Mouse (Mus musculus): ENCODE measurements around the gene Gldn.

Gldn gene

DNA sequence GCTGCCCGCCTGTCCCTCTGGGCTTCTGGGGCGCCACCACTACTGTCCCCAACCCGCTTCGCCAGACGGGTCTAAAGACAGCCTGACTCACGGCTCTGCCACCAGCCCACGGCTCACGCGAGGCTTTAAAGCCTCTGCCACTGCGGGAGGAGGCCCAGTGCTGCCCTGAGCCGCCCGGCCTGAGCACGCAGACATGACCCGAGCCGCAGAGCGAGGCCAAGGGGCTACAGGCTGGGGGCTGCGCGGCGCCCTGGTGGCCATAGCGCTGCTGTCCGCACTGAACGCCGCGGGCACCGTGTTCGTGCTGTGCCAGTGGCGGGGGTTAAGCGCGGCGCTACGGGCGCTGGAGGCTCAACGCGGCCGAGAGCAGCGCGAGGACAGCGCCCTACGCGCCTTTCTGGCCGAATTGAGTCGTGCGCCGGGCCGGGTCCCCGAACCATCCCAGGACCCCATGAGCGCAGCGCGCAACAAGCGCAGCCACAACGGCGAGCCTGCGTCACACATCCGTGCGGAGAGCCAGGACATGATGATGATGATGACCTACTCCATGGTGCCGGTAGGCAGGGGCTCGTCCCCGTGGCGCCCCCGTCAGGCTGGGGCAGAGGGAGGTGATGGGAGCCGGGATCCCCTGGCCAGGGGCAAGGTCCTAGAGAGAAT, at the start of gene Gldn:
Gldn (plus strand) TSS at position 156 of the 657 bp plus-strand sequence.
- DNase-seq (ENCODE audit: low read depth, low spot score) = no peak

DNA sequence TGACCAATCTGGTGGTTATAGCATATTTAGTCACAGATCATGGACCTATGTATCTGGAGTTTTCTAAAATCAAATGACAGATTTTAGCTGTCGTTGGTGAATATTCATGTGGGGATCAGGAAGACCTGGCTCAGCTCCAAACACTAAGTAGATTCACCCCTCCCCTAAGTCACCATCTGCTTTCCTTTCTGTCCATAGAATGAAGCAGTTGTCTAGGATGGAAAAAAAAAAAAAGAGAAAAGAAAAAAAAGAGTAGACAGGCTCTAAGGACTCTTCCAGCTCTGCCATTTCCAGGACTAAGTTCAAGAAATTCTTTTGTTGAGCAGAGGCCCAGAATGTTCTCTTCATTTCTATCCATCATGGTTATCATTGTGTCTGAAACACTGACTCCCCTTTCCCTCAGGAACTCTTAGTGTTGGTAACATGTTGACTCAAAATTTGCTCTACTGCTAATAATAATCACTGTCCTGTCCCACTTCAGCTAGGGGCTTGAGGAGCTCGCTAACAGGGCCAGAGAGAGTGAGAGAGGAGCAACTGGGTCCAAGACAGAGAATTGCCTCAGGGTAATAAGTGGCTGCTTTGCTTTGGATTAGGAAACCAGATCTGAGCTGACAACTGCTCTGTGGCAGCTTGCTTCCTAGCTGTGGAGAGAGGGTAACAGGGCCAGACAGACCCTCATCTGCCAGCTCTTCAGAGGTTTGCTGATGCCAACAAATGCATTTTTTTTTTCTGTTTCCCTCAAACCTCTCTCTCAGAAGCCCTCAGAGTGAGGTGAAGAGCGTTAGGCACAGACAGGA, 41.2 kb upstream of the Gldn start:
- DNase-seq (ENCODE audit: low read depth, low spot score) = peak; percentile 16

DNA sequence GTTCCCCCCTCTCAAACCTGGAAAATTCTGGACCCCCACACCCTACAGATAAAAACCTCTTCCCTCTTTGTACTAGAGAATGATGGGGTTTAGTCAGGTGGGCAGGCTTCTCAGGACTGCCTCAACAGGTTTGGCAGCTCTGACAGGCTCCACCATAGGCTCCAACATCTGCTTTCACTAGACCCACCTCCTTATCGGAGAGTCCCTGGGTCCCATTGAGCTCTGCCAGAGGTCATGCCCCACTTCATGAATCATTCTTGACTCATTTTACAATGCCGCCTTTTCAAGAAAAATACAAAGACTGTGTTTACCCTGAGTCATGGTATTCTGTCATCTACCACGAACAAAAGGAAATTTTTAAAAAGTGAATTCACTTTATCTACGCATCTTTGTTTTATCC, 21.5 kb upstream of the Gldn start:
- no peak for DNase-seq (ENCODE audit: low read depth, low spot score)

DNA sequence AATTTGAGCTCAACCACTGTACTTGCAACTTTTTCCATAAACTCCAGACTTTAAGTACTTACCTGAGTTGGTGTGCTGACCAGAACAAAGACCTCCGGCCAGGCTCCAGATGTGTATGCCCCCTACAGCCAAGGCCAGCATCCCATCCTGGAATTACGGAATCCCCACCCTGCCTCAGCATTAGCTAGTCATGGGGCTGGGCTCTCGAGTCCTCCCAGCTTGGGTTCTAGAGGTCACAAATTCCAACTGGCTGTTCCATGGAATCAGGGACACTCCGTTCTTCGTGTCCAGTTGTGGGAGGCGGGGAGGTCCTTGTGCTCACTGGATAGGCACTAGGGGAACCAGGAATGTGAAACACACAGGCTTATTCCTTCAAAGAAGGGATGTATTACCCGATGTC, 18.3 kb upstream of the Gldn start, which contains the start of gene Cyp19a1:
Cyp19a1 (minus strand) TSS at position 101 of the 400 bp plus-strand sequence.
- no peak for DNase-seq (ENCODE audit: low read depth, low spot score)

DNA sequence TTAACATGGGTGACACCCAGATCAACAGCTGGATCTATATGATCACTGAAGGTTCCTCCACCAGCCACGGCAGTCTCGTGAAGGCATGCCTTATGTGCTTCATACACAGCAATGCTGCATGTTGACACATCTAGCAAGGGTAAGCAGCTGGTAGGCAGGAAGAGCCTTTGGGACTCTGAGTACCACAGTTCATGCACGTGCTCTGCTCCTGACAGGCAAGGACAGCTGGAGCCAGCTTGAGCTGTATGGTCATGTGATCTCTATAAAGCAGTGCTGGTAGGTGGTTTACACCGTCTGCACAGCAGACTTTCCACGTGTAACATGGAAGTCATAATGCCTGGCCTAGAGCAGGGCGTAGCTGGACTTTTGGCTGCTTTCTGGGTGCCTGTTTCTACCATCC, 16.3 kb upstream of the Gldn start:
- DNase-seq (ENCODE audit: low read depth, low spot score) = no peak

DNA sequence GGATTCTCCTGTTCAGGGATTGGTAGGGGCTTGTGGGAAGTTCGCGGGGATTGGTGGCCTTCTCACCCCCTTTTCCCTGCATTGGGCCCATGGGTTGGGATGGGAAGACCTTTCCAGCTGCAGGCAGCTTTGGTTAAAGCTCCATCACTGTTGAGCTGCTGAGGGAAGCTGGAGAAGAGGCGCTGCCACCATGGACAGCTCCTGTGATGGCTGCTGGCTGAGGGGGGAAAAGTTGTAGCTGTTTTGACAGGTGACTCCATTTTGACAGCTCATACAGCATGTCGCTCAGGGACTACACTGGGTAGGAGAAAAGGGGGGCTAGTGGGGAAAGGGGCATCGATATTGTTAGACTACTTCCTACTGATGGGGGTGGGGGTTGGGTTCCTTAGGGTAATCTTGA, 15.4 kb upstream of the Gldn start:
- DNase-seq (ENCODE audit: low read depth, low spot score) = no peak

DNA sequence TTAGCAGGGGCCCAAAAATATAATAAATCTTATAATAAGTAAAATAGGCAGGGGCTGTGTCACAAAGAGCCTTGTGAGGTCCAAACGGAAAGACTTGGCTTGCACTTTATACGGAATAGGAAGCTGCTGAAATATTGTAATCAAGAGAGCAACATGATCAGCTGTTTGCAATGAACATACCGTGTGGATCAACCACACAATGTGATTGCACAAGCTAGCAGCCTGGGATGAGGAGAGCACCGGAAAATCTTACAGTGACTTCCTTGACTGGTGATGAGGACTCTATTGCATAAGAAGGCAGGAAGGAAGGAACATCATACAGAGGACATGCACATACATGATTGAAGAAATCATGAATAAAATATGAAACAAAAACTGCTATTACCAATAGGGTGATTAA, 11.0 kb upstream of the Gldn start:
- DNase-seq (ENCODE audit: low read depth, low spot score) = no peak

DNA sequence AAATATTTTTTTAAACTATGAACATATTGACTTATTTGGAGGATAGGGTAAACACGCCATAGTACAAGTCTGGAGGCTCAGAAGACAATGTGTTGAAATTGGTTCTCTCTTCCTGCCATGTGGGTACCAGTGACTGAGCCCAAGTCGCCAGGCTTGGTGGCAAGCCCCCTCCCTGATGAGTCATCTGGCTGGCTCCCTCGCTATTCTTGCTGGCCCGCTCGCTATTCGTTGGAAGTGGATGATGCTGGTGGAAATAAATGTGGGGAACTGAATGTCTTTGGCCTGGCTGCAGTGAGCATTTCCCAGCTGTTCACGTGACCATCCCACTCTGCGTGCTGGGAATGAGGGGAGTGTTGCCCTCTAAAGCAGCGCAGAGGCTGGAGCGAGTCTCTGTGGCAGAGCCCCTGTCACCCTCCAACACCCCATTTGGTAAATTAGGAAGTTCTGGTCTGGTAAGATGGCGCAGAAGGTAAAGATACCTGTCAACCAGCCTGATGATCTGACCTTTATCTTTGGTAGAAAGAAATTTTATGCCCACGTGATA, 7.2 kb upstream of the Gldn start:
- DNase-seq (ENCODE audit: low read depth, low spot score) = no peak

DNA sequence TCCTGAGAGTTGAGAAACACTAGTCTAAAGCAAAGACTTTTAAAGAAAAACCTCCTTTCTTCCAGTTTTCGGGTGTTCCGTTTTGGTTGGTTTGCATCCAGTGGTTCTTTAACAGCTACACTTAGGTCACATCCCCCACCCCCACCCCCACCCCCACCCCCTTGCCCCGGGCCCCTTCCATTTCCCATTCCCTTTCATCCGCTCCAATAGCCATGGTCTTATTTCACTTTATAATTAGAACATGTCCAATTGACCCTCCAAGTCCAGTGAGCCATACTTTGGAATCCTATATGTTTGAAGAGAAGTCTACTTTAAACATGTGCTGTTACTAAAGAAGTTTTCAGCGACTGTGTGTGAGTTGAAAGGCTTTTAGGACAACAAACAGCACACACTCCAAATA, 1.5 kb downstream of the Gldn start:
- no peak for DNase-seq (ENCODE audit: low read depth, low spot score)

DNA sequence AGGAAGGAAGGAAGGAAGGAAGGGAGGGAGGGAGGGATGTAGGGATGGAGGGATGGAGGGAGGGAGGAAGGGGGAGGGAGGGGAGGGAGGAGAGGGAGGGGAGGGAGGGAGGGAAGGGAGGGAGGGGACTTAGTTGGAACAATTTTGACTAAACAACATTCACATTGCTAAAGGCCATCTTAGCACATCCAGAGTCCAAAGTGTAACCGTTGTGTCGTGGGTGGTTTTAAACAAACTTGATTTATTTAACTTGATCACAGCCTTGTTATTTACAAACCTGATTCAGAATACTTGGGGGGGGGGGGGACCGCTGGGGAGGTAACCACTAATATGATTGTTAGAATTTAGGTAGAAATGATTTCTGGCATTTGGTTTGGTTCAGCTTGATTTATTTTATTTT, 13.1 kb downstream of the Gldn start:
- no peak for DNase-seq (ENCODE audit: low read depth, low spot score)

DNA sequence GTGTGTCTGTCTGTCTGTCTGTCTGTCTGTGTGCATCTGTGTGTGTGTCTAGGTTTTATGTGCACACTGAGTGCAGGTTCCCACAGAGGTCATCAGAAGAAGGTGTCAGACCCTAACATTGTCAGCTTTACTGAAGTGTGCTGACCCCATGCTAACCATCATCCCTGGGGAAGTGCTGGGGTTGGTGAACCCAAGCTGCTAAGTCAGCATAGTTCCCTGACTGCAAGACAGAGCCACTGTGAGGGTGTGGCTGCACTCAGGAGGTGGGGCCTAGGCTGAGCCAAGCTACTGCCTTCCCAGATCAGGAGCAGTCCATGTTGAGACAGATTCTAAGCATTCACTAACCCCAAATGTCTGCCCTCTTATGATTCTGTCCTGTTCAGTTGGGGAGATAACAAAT, 13.5 kb downstream of the Gldn start:
- DNase-seq (ENCODE audit: low read depth, low spot score) = no peak

DNA sequence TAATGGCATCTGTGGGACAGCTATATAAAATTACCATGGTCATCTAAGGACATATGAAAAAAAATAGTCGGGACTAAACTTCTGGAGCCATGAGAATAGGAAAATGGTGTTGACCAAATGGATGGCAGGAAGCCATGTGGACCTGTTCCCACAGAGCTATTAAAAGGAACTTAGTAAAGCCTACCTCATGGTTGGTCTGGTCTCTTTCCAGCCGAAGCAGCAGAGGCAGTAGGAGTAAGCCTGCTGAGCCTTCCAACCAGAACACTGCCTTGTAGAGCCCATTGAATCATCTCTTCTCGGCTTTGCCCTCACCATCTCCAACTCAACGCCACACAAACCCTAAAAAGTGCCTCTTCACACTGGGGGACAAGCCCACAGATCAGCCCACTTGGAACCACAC, 15.0 kb downstream of the Gldn start:
- DNase-seq (ENCODE audit: low read depth, low spot score) = no peak

DNA sequence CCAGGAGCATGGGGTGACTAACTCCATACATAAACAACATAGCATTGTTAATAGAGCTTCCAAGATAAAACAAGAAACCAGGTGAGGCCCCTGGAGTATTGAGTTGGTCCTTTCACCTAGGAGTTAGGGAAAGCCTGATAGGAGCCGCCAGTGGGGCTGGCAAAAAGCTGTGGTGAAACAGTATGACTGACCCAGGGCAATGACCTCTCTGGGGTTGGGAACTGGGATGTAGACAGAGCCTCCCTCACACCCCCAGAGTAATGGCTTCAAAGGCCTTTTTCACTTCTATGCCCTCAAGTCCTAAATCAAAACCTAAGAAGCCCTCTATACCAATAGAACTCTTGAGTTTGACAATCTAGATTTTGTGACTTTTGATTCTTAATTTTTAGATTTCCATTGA, 21.9 kb downstream of the Gldn start:
- DNase-seq (ENCODE audit: low read depth, low spot score) = no peak

DNA sequence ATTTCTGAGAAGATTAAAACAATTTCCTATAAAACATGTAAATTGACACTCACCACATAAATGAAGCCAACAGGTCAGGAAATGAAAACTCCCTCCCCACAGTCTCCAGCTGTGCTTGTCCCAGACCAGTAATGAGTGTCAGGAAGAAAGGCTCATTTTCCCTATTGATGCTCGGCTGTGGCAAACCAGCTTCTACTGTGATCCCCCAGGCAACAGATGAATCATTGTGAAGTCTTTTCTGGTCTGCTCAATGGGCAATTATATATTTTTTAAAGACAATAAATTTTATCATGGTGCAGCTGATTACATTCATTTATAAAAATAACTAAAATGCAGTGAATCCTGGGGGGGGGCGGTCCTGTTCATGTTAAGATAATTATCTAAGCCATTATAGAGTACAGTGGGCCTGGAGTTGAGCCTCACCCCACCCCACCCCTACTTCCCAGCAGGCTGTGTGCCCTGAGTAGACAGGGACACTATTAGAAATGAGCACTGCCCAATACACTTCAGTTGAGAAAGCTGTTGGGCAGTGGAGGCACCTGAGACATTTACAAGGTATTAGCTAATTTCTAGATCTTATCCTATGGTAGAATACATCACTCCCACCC, 22.6 kb downstream of the Gldn start:
- no peak for DNase-seq (ENCODE audit: low read depth, low spot score)

DNA sequence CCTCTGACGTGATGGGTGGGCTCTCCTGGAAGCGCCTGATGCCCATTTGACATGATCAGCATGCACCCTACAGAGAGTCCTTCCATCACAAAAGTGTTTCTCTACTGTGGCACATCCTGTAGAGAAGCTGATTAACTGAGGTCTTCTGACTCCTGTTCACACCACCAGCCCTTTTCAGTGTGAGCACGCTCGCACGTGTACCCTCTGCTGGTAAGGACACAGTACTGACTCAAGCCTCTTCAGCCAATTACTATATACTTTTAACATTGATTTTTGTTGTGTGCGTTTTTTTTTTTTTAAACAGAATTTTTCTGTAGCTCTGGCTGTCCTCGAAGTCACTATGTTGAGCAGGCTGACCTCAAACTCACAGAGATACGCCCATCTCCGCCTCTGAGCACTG, 30.1 kb downstream of the Gldn start:
- no peak for DNase-seq (ENCODE audit: low read depth, low spot score)

DNA sequence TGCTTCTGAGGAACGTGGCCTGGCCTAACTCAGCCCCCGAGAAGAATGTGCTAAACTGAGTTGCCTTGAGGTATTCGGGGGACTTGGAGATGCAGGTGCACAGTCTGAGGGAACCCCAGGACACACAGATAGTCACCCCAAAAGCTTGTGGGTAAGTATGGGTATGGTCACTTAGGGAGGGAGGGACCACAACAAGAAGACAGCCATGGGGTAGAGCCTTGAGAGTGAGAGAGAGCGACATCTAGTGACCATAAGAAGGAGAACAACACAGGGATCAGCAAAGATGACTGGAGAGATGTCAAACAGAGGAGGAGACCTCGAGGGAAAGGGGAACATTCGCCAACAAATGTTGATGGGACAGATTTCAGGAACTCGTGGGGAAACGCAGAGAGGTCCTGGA, 37.2 kb downstream of the Gldn start:
- no peak for DNase-seq (ENCODE audit: low read depth, low spot score)

DNA sequence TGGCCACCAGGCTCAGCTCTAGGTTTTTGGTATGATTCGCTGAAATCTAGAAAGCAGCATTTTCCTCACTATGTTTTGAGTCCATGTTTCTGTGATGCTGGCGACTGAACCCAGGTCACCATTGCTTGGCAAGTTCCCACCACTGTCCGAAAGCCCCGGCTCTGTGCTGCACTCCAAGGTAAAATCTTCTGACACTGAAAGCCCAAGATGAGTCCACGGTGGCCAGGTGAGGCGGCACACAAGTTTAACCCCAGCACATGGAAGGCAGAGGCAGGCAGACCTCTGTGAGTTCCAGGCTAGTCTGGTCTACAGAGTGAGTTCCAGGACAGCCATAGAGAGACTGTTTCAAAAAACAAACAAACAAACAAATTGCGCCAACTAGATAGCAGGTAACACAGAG, 42.9 kb downstream of the Gldn start:
- no peak for DNase-seq (ENCODE audit: low read depth, low spot score)

DNA sequence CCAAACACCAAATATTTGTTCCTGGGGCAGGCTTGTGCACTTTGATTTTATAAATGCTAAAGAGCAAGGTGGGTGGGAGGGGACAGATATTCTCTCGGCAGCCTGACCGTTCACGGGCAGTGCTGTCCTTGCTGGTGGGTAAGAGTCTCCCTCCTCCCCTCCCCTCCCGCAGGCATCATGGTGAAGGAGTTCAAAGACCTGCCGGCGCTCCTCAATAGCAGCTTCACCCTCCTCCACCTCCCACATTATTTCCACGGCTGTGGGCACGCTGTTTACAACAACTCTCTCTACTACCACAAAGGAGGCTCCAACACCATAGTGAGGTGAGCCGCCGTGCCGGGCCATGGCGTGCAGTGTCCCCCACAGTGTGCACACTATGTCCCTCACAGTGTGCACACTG, 49.3 kb downstream of the Gldn start:
- DNase-seq (ENCODE audit: low read depth, low spot score) = no peak

DNA sequence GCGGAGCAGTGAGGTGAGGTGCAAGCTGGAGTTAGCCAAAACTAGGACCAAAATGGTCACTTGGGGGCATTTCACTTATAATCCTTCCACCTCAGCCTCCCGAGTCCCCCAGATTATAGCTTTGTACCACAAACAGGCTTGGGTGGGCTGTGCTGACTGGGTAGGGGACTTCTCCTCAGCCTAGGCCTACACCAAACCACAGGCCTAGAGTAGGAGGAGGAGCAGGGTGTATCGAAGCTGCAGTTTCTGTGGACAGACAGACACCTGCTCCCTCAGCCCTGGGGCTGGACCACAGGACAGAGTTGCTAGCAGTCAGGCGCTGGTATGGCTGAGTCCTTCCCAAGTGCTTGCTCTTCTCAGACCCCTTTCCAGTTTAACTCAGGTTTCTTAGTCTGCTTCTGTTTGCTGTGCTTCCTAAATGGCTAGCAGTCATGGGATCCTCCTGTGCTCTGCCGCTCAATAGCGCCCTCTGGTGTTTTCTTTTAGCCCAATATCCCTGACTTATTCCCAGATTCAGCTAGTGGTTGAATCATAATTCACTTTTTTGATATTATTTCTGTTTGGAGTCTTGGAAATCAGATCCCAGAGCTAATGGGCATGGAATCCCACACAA, 50.4 kb downstream of the Gldn start:
- peak; percentile 28 for DNase-seq (ENCODE audit: low read depth, low spot score)

DNA sequence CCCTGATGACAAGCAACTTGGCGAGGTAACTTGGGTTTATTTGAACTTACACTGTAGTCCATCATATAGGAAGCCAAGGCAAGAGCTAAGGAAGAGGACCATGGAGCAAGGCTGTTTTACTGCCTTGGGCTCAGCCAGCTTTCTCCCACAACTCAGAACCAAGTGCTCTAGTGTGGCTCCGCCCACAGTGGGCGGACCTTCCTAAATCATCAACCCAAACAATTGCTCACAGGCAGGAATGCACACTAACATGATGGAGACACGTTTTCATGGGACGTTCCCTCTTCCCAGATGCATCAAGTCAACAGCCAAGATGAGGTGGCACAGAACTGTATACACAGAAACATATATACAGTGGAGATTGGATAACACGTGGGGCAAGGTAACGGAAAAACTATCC, 55.7 kb downstream of the Gldn start:
- no peak for DNase-seq (ENCODE audit: low read depth, low spot score)

DNA sequence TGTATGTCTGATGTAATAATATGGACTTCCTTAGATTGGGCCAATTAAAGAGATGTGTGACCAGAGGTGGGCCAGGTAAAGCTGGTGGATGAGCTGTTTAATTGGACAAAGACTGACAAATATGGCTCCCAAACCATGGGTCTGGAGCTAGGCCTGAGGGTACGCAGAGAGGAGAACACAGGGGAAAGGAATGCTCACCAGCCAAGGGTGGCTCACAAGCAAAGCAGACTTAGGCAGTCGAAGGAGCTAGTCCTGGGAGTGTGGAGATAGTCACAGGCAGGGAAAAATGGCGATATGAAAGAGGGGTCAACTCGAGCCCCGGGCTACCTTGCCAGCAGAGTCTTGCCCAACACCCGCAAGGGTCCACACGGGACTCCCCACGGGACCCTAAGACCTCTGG, 70.5 kb downstream of the Gldn start:
- no peak for DNase-seq (ENCODE audit: low read depth, low spot score)

Data from retina, adult 2 months (tissue).